Mouse (Mus musculus): ENCODE measurements at regions not wholly inside any gene's neighbourhood (a gene's known extent, or its start where the extent isn't known, plus 50 kb on each side); places are given as distances from the start of the nearest gene placed in this dataset.

DNA sequence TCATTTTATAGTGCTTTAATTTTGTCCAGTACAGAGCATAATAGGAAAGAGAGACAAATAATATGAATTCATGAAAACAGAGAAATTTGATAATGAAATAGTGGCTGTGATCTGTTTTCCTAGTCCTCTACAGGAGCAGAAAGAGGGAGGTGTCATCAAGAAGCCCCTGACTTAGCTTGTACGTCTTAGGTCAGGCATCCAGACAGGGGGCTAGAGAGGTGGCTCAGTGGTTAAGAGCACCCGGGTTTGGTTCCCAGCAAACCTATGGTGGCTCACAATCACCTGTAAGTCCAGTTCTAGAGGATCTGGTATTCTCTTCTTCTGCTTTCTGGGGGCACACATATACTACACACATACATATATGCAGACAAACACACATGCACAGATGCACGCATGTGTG, 285.7 kb downstream of the Ndfip2 start:
- TF ChIP-seq CTCF (IDR thresholded peaks at IDR 0.05; ENCODE audit: low read depth, low read length) (no peak), POLR2AphosphoS5 (IDR thresholded peaks at IDR 0.05; ENCODE audit: insufficient replicate concordance, low read depth, low read length) (no peak), GATA1 (IDR thresholded peaks at IDR 0.05; ENCODE audit: borderline replicate concordance, low read length) (no peak), TAL1 (conservative IDR thresholded peaks at IDR 0.05; ENCODE audit: low read depth, low read length) (no peak)
